ENCODE assay signal across 16 mouse cellular contexts in genomic region chr2:19429691-19430690, GRCm38 (mm10). TPM values are rescaled to one million over a fixed set of nuclear protein-coding genes. Genes with fewer than 3 reads are reported as not detected.
DNase-seq lines count a peak whose midpoint lies in the region; ATAC-seq and TF ChIP-seq lines count a peak whose summit lies in the region.
"Had no signal": no experiment of that assay in that cellular context is flagged by ENCODE, and none has a peak within 500 bp of the region (broad histone marks: within the 10 kb centered on the region; RNA-seq: fewer than 3 reads in every experiment).

No protein-coding gene starts in this region.

- H3K9ac ChIP-seq in intestine, embryonic 14.5 days (ENCODE audit: low read length), result no peak overlapping the region
- H3K9ac ChIP-seq in intestine, postnatal 0 days (ENCODE audit: low read depth, low read length), result no peak overlapping the region
- H3K9ac ChIP-seq in forebrain, embryonic 15.5 days (replicated peaks), result no peak overlapping the region
- H3K9ac ChIP-seq in hindbrain, embryonic 15.5 days, result no peak overlapping the region
- no peak overlapping the region for H3K9ac ChIP-seq in neural tube, embryonic 14.5 days (replicated peaks; ENCODE audit: low read depth, low read length)
- H3K9ac ChIP-seq: embryonic facial prominence, embryonic 15.5 days; heart, embryonic 12.5 days had no signal

- DNase-seq in intestine, embryonic 14.5 days (ENCODE audit: low spot score), result peak; percentile 59
- DNase-seq in left cerebral cortex, postnatal 4 days, result no peak
- DNase-seq in gastrocnemius, postnatal 4 days (ENCODE audit: low spot score in 2 of 2), result no peak
- DNase-seq: right cerebral cortex, adult 18-20 months; thymus, adult 18-20 months had no signal

- no peak for TF ChIP-seq CTCF in intestine, postnatal 0 days (IDR thresholded peaks at IDR 0.05; ENCODE audit: low read depth)

- no peaks in the 10 kb centered on the region for H3K4me1 ChIP-seq in intestine, embryonic 14.5 days (replicated peaks; ENCODE audit: control insufficient read depth, insufficient read depth, low read length)
- no peaks in the 10 kb centered on the region for H3K4me1 ChIP-seq in intestine, postnatal 0 days (replicated peaks; ENCODE audit: control insufficient read depth, insufficient read depth, low read length)
- H3K4me1 ChIP-seq in forebrain, embryonic 15.5 days, result peaks cover 24% of the 10 kb centered on the region
- H3K4me1 ChIP-seq in hindbrain, embryonic 15.5 days (replicated peaks), result peaks cover 25% of the 10 kb centered on the region
- peaks cover 5% of the 10 kb centered on the region; the same call in 1 of the 2 replicates for H3K4me1 ChIP-seq in neural tube, embryonic 14.5 days (ENCODE audit: control insufficient read depth, insufficient read depth, low read length)

- no peaks in the 10 kb centered on the region for H3K9me3 ChIP-seq in intestine, embryonic 14.5 days (ENCODE audit: control insufficient read depth, low read length)
- no peaks in the 10 kb centered on the region for H3K9me3 ChIP-seq in intestine, postnatal 0 days (ENCODE audit: control insufficient read depth)
- H3K9me3 ChIP-seq in forebrain, embryonic 15.5 days, result no peaks in the 10 kb centered on the region
- H3K9me3 ChIP-seq in hindbrain, embryonic 15.5 days, result no peaks in the 10 kb centered on the region
- no peaks in the 10 kb centered on the region for H3K9me3 ChIP-seq in neural tube, embryonic 14.5 days (ENCODE audit: control insufficient read depth, low read length)
- H3K9me3 ChIP-seq: embryonic facial prominence, embryonic 15.5 days had no signal

- 4% methylated on average over 31 of the region's 31 CpGs for WGBS in intestine, embryonic 14.5 days
- 7% methylated on average over 31 of the region's 31 CpGs for WGBS in intestine, postnatal 0 days
- WGBS in forebrain, embryonic 15.5 days, result 2% methylated on average over 31 of the region's 31 CpGs
- 2% methylated on average over 31 of the region's 31 CpGs for WGBS in hindbrain, embryonic 15.5 days
- WGBS in neural tube, embryonic 14.5 days, result 3% methylated on average over 31 of the region's 31 CpGs

- no peak for ATAC-seq in intestine, embryonic 14.5 days (replicated peaks; ENCODE audit: low FRiP score, low TSS enrichment, low read depth)
- ATAC-seq in intestine, postnatal 0 days, result no peak
- 0 out of 2 replicates have a peak, but pooled peaks have one; percentile 21 for ATAC-seq in forebrain, embryonic 15.5 days (replicated peaks)
- ATAC-seq in hindbrain, embryonic 15.5 days (ENCODE audit: low FRiP score, low read depth), result no peak
- ATAC-seq in neural tube, embryonic 14.5 days (ENCODE audit: low read depth), result no peak
- ATAC-seq in CD4-positive, CD25-positive, alpha-beta regulatory T cell, adult 4 months, result no peak

- peaks cover 80% of the 10 kb centered on the region for H3K27me3 ChIP-seq in intestine, embryonic 14.5 days (replicated peaks; ENCODE audit: control insufficient read depth, insufficient read depth, low read length)
- H3K27me3 ChIP-seq in intestine, postnatal 0 days (replicated peaks; ENCODE audit: control insufficient read depth, insufficient read depth, low read length), result peaks cover 61% of the 10 kb centered on the region
- H3K27me3 ChIP-seq in forebrain, embryonic 15.5 days, result peaks cover 89% of the 10 kb centered on the region
- peaks cover 88% of the 10 kb centered on the region for H3K27me3 ChIP-seq in hindbrain, embryonic 15.5 days
- peaks cover 53% of the 10 kb centered on the region for H3K27me3 ChIP-seq in neural tube, embryonic 14.5 days (ENCODE audit: control insufficient read depth, insufficient read depth, low read length)

- no peak overlapping the region for H3K4me3 ChIP-seq in intestine, embryonic 14.5 days (ENCODE audit: low read depth, low read length)
- no peak overlapping the region for H3K4me3 ChIP-seq in intestine, postnatal 0 days (ENCODE audit: low read depth, low read length)
- peak overlapping the region; percentile 35 for H3K4me3 ChIP-seq in forebrain, embryonic 15.5 days
- H3K4me3 ChIP-seq in hindbrain, embryonic 15.5 days, result peak overlapping the region; percentile 28; the same call in 1 of the 2 replicates
- H3K4me3 ChIP-seq in neural tube, embryonic 14.5 days (ENCODE audit: low read depth, low read length), result no peak overlapping the region; the same call in 1 of the 2 replicates

- no peak overlapping the region for H3K27ac ChIP-seq in intestine, embryonic 14.5 days (ENCODE audit: low read depth)
- no peak overlapping the region for H3K27ac ChIP-seq in intestine, postnatal 0 days (ENCODE audit: low read depth, low read length)
- H3K27ac ChIP-seq in forebrain, embryonic 15.5 days (replicated peaks), result no peak overlapping the region
- H3K27ac ChIP-seq in hindbrain, embryonic 15.5 days (replicated peaks), result no peak overlapping the region
- H3K27ac ChIP-seq in neural tube, embryonic 14.5 days (ENCODE audit: low read depth, low read length), result no peak overlapping the region
- H3K27ac ChIP-seq: embryonic facial prominence, embryonic 15.5 days had no signal

- H3K4me2 ChIP-seq in intestine, embryonic 14.5 days (ENCODE audit: low read length), result no peak overlapping the region
- H3K4me2 ChIP-seq in intestine, postnatal 0 days (replicated peaks; ENCODE audit: low read depth), result no peak overlapping the region
- H3K4me2 ChIP-seq in forebrain, embryonic 15.5 days (replicated peaks), result peak overlapping the region; percentile 51
- peak overlapping the region; percentile 49 for H3K4me2 ChIP-seq in hindbrain, embryonic 15.5 days
- peak overlapping the region; percentile 39 for H3K4me2 ChIP-seq in neural tube, embryonic 14.5 days (ENCODE audit: low read depth, low read length)
- H3K4me2 ChIP-seq: liver, embryonic 11.5 days had no signal

- intact Hi-C loops in left cerebral cortex, postnatal 4 days (cut with DNase I), result no loop called here

- no peaks in the 10 kb centered on the region for H3K36me3 ChIP-seq in intestine, embryonic 14.5 days (ENCODE audit: control insufficient read depth, insufficient read depth, low read length)
- H3K36me3 ChIP-seq in intestine, postnatal 0 days (ENCODE audit: control insufficient read depth, insufficient read depth), result no peaks in the 10 kb centered on the region
- H3K36me3 ChIP-seq in forebrain, embryonic 15.5 days, result no peaks in the 10 kb centered on the region
- no peaks in the 10 kb centered on the region for H3K36me3 ChIP-seq in hindbrain, embryonic 15.5 days
- no peaks in the 10 kb centered on the region for H3K36me3 ChIP-seq in neural tube, embryonic 14.5 days (ENCODE audit: control insufficient read depth, insufficient read depth, low read length)
- H3K36me3 ChIP-seq: embryonic facial prominence, embryonic 15.5 days; heart, embryonic 12.5 days had no signal

RNA-seq across cellular contexts. Expression of gene Ptf1a, which starts 15.5 kb away (rescaled TPM):
- polyA plus RNA-seq in intestine, embryonic 14.5 days (2014; fragmentation: Nextera tagmentation; extraction: Ambion mirVana), result 7.3 TPM in 1 of 2 replicates, not detected in the other
- not detected in 2 replicates for polyA plus RNA-seq in intestine, postnatal 0 days (2015; fragmentation: Nextera tagmentation; extraction: Ambion mirVana)
- 0.11 TPM in 1 of 2 replicates, not detected in the other for polyA plus RNA-seq in forebrain, embryonic 15.5 days (2015; fragmentation: Nextera tagmentation; extraction: Ambion mirVana)
- 1.4 and 2.7 TPM in 2 replicates for polyA plus RNA-seq in hindbrain, embryonic 15.5 days (2015; fragmentation: Nextera tagmentation; extraction: Ambion mirVana)
- 0.23 TPM in 1 of 2 replicates, not detected in the other for polyA plus RNA-seq in neural tube, embryonic 14.5 days (2014; fragmentation: Nextera tagmentation; extraction: Ambion mirVana)
- not detected for total RNA-seq in left cerebral cortex, postnatal 4 days (2021)
- not detected for total RNA-seq in gastrocnemius, postnatal 4 days (2021)
- not detected for polyA plus RNA-seq in CD4-positive, CD25-positive, alpha-beta regulatory T cell, adult 4 months (2017; shearing (Covaris generic))
- total RNA-seq: adrenal gland, adult 18-20 months; left cerebral cortex, postnatal 14 days; monocyte, adult 5-6 weeks had no signal
- polyA plus RNA-seq: embryonic facial prominence, embryonic 15.5 days; heart, embryonic 12.5 days; liver, embryonic 11.5 days had no signal

RNA-seq across cellular contexts. Expression of gene Msrb2, which starts 58.8 kb away (rescaled TPM):
- polyA plus RNA-seq in intestine, embryonic 14.5 days (2014; fragmentation: Nextera tagmentation; extraction: Ambion mirVana), result 18.9 and 19.2 TPM in 2 replicates
- polyA plus RNA-seq in intestine, postnatal 0 days (2015; fragmentation: Nextera tagmentation; extraction: Ambion mirVana), result 8.3 TPM in 2 replicates
- 7.4 and 7.9 TPM in 2 replicates for polyA plus RNA-seq in forebrain, embryonic 15.5 days (2015; fragmentation: Nextera tagmentation; extraction: Ambion mirVana)
- 9.6 and 11.5 TPM in 2 replicates for polyA plus RNA-seq in hindbrain, embryonic 15.5 days (2015; fragmentation: Nextera tagmentation; extraction: Ambion mirVana)
- 8.5 TPM in 2 replicates for polyA plus RNA-seq in neural tube, embryonic 14.5 days (2014; fragmentation: Nextera tagmentation; extraction: Ambion mirVana)
- 1 to 10 TPM; 5.9 to 7.3 TPM for total RNA-seq in left cerebral cortex, postnatal 4 days (2021)
- 1 to 10 TPM; 4.0 to 6.7 TPM for total RNA-seq in gastrocnemius, postnatal 4 days (2021)
- 10 to 100 TPM; 28.2 to 30.7 TPM for polyA plus RNA-seq in CD4-positive, CD25-positive, alpha-beta regulatory T cell, adult 4 months (2017; shearing (Covaris generic))

Comparison
In these comparisons a context has a peak if more than half of its experiments do, and no peak if none do; other contexts are left out.
1. H3K4me2 ChIP-seq: peak in forebrain, embryonic 15.5 days (single experiment), hindbrain, embryonic 15.5 days (single experiment) and neural tube, embryonic 14.5 days (single experiment); none in intestine, embryonic 14.5 days (single experiment) and intestine, postnatal 0 days (single experiment).
2. H3K4me3 ChIP-seq: peak in forebrain, embryonic 15.5 days (single experiment) and hindbrain, embryonic 15.5 days (single experiment); none in intestine, embryonic 14.5 days (single experiment), intestine, postnatal 0 days (single experiment) and neural tube, embryonic 14.5 days (single experiment).